Mouse (Mus musculus): Measurements from ENCODE around the gene Nr5a1. TPM values are rescaled to one million over a fixed set of nuclear protein-coding genes. Genes with fewer than 3 reads are reported as not detected.

Gene Nr5a1
- total RNA-seq, 1 experiment, result 0.13 TPM

DNA sequence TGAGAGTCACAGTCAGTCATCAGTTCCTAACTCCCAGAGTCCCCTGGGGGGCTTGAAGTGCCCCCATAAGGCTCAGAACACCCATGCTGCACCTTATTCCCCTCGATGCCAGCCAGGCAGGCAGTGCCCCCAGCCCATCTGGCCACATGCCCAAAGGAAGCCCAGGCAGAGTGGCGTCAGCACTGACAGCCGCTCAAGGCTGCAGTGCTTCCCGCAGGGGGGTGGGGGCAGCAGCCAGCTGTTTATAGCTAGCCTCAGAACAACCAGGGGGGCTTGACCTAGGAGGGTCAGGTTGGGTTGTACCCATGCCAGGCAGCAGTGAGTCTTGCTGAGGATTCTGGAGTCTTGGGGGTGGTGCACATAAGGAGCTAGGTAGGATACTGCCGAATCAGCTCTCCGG lies 7.7 kb downstream of the Nr5a1 start:
- in situ Hi-C loops (cut with MboI; ENCODE audit: low sequenced_read_pairs in 2 of 2, unreplicated experiment in 2 of 2), result no loop called here
- no peak overlapping the region for H3K4me3 ChIP-seq (ENCODE audit: insufficient read depth in 1 of 2, low read depth in 1 of 2, low read length in 2 of 2, poor library complexity in 1 of 2, severe bottlenecking in 1 of 2)
- TF ChIP-seq HCFC1 (IDR thresholded peaks at IDR 0.05; ENCODE audit: borderline replicate concordance, insufficient read depth, low read length), result no peak
- no peak for TF ChIP-seq CHD2 (IDR thresholded peaks at IDR 0.05; ENCODE audit: low read depth, low read length)
- TF ChIP-seq ZNF384 (IDR thresholded peaks at IDR 0.05; ENCODE audit: low read depth, low read length), result no peak
- no peak for TF ChIP-seq ZC3H11A (IDR thresholded peaks at IDR 0.05; ENCODE audit: borderline replicate concordance, low read depth, low read length)
- TF ChIP-seq MAFK (IDR thresholded peaks at IDR 0.05; ENCODE audit: insufficient read depth, low read depth, low read length), result no peak

GRCm38 (mm10) chr2:38705036-38705435 lies 9.3 kb downstream of the Nr5a1 start:
- Histone ChIP-seq H3K27ac (ENCODE audit: insufficient read depth, low read depth, low read length, poor library complexity, severe bottlenecking) (no peak overlapping the region), H3K9me3 (ENCODE audit: control insufficient read depth, insufficient read depth, low read depth, low read length) (no peaks in the 10 kb centered on the region), H3K4me3 (ENCODE audit: insufficient read depth in 1 of 2, low read depth in 1 of 2, low read length in 2 of 2, poor library complexity in 1 of 2, severe bottlenecking in 1 of 2) (no peak overlapping the region), H3K4me1 (ENCODE audit: control insufficient read depth in 2 of 2, insufficient read depth in 2 of 2, low read length in 2 of 2, poor library complexity in 1 of 2) (peaks cover 0 to 3% of the 10 kb centered on the region in 2 experiments; a peak in 1 of 4 replicates), H3K36me3 (ENCODE audit: control insufficient read depth, insufficient read depth, low read length, poor library complexity, severe bottlenecking) (no peaks in the 10 kb centered on the region), H3K9ac (ENCODE audit: insufficient read depth, low read depth, low read length, poor library complexity, severe bottlenecking) (no peak overlapping the region)
- in situ Hi-C loops (cut with MboI; ENCODE audit: low sequenced_read_pairs in 2 of 2, unreplicated experiment in 2 of 2), result no loop called here
- no peak for DNase-seq (ENCODE audit: low read depth, low spot score)
- TF ChIP-seq CHD2 (IDR thresholded peaks at IDR 0.05; ENCODE audit: low read depth, low read length), result no peak
- TF ChIP-seq ZNF384 (IDR thresholded peaks at IDR 0.05; ENCODE audit: low read depth, low read length), result no peak
- TF ChIP-seq ZC3H11A (IDR thresholded peaks at IDR 0.05; ENCODE audit: borderline replicate concordance, low read depth, low read length), result no peak
- no peak for TF ChIP-seq HCFC1 (IDR thresholded peaks at IDR 0.05; ENCODE audit: borderline replicate concordance, insufficient read depth, low read length)
- TF ChIP-seq MAFK (IDR thresholded peaks at IDR 0.05; ENCODE audit: insufficient read depth, low read depth, low read length), result no peak

More for the DNA sequence above, 7.7 kb downstream of the Nr5a1 start:
- no peaks in the 10 kb centered on the region for H3K36me3 ChIP-seq (ENCODE audit: control insufficient read depth, insufficient read depth, low read length, poor library complexity, severe bottlenecking)
- no peak for DNase-seq (ENCODE audit: low read depth, low spot score)
- H3K9me3 ChIP-seq (ENCODE audit: control insufficient read depth, insufficient read depth, low read depth, low read length), result no peaks in the 10 kb centered on the region
- H3K4me1 ChIP-seq (ENCODE audit: control insufficient read depth in 2 of 2, insufficient read depth in 2 of 2, low read length in 2 of 2, poor library complexity in 1 of 2), result peaks cover 0 to 5% of the 10 kb centered on the region in 2 experiments; a peak in 1 of 4 replicates
- no peak overlapping the region for H3K9ac ChIP-seq (ENCODE audit: insufficient read depth, low read depth, low read length, poor library complexity, severe bottlenecking)
- no peak overlapping the region for H3K27ac ChIP-seq (ENCODE audit: insufficient read depth, low read depth, low read length, poor library complexity, severe bottlenecking)

DNA sequence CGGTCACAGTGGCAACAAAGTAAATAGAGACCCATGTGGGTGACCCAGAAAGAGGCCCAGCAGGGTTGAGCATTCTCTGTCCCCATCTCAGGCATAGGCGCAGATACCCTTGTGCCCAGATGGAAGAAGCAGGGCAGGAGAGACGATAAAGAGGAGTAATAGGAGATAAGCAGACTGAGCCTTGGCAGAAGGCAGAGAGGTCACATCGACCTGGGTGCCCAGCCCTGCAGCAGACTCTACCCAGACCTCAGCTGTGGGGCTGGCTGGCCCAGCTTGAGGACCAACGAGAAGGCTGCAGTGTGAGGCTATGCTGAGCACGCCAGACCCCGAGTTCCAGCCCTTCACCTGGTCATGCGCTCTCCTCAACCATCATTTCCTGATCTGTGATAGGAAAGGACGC lies 10.0 kb downstream of the Nr5a1 start:
- no peak overlapping the region for H3K4me3 ChIP-seq (ENCODE audit: insufficient read depth in 1 of 2, low read depth in 1 of 2, low read length in 2 of 2, poor library complexity in 1 of 2, severe bottlenecking in 1 of 2)
- no peak for DNase-seq (ENCODE audit: low read depth, low spot score)
- in situ Hi-C loops (cut with MboI; ENCODE audit: low sequenced_read_pairs in 2 of 2, unreplicated experiment in 2 of 2), result no loop called here
- no peaks in the 10 kb centered on the region for H3K36me3 ChIP-seq (ENCODE audit: control insufficient read depth, insufficient read depth, low read length, poor library complexity, severe bottlenecking)
- peaks cover 0 to 3% of the 10 kb centered on the region in 2 experiments; a peak in 1 of 4 replicates for H3K4me1 ChIP-seq (ENCODE audit: control insufficient read depth in 2 of 2, insufficient read depth in 2 of 2, low read length in 2 of 2, poor library complexity in 1 of 2)
- no peaks in the 10 kb centered on the region for H3K9me3 ChIP-seq (ENCODE audit: control insufficient read depth, insufficient read depth, low read depth, low read length)
- no peak overlapping the region for H3K9ac ChIP-seq (ENCODE audit: insufficient read depth, low read depth, low read length, poor library complexity, severe bottlenecking)
- TF ChIP-seq CHD2 (IDR thresholded peaks at IDR 0.05; ENCODE audit: low read depth, low read length) (no peak), HCFC1 (IDR thresholded peaks at IDR 0.05; ENCODE audit: borderline replicate concordance, insufficient read depth, low read length) (no peak), MAFK (IDR thresholded peaks at IDR 0.05; ENCODE audit: insufficient read depth, low read depth, low read length) (no peak), ZC3H11A (IDR thresholded peaks at IDR 0.05; ENCODE audit: borderline replicate concordance, low read depth, low read length) (no peak), ZNF384 (IDR thresholded peaks at IDR 0.05; ENCODE audit: low read depth, low read length) (no peak)
- H3K27ac ChIP-seq (ENCODE audit: insufficient read depth, low read depth, low read length, poor library complexity, severe bottlenecking), result no peak overlapping the region

- TF ChIP-seq ZC3H11A (IDR thresholded peaks at IDR 0.05; ENCODE audit: borderline replicate concordance, low read depth, low read length), result no peak
- TF ChIP-seq CHD2 (IDR thresholded peaks at IDR 0.05; ENCODE audit: low read depth, low read length), result no peak
- no peak for TF ChIP-seq HCFC1 (IDR thresholded peaks at IDR 0.05; ENCODE audit: borderline replicate concordance, insufficient read depth, low read length)
- TF ChIP-seq MAFK (IDR thresholded peaks at IDR 0.05; ENCODE audit: insufficient read depth, low read depth, low read length), result no peak
- no peak for TF ChIP-seq ZNF384 (IDR thresholded peaks at IDR 0.05; ENCODE audit: low read depth, low read length)
- Histone ChIP-seq H3K9ac (ENCODE audit: insufficient read depth, low read depth, low read length, poor library complexity, severe bottlenecking) (no peak overlapping the region), H3K4me1 (ENCODE audit: control insufficient read depth in 2 of 2, insufficient read depth in 2 of 2, low read length in 2 of 2, poor library complexity in 1 of 2) (peaks cover 0 to 12% of the 10 kb centered on the region in 2 experiments; a peak in 2 of 4 replicates), H3K36me3 (ENCODE audit: control insufficient read depth, insufficient read depth, low read length, poor library complexity, severe bottlenecking) (no peaks in the 10 kb centered on the region), H3K4me3 (ENCODE audit: insufficient read depth in 1 of 2, low read depth in 1 of 2, low read length in 2 of 2, poor library complexity in 1 of 2, severe bottlenecking in 1 of 2) (no peak overlapping the region), H3K27ac (ENCODE audit: insufficient read depth, low read depth, low read length, poor library complexity, severe bottlenecking) (no peak overlapping the region), H3K9me3 (ENCODE audit: control insufficient read depth, insufficient read depth, low read depth, low read length) (no peaks in the 10 kb centered on the region)
- DNase-seq (ENCODE audit: low read depth, low spot score), result no peak
- in situ Hi-C loops (cut with MboI; ENCODE audit: low sequenced_read_pairs in 2 of 2, unreplicated experiment in 2 of 2), result no loop called here
These were observed 14.2 kb downstream of the Nr5a1 start for GRCm38 (mm10) chr2:38700177-38700576.

DNA sequence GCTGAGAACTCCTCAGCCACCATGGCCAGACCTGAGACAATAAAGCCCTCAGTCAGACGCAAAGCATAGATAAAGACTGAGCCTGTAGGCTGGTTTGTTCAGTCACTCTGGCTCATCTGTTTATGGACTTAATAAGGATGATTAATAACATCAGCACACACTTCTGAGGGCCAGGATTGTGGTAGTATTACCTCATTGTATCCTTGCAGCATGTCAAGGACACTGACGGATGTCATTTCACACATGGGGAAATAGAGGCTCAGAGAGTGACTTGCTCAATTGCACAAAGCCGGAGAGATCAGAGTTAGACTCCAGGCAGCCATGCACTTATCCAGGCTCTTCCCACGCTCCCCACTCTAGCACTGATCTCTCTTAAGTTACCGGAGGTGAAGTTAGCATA lies 15.7 kb downstream of the Nr5a1 start:
- H3K9me3 ChIP-seq (ENCODE audit: control insufficient read depth, insufficient read depth, low read depth, low read length), result no peaks in the 10 kb centered on the region
- in situ Hi-C loops (cut with MboI; ENCODE audit: low sequenced_read_pairs in 2 of 2, unreplicated experiment in 2 of 2), result no loop called here
- H3K4me3 ChIP-seq (ENCODE audit: insufficient read depth in 1 of 2, low read depth in 1 of 2, low read length in 2 of 2, poor library complexity in 1 of 2, severe bottlenecking in 1 of 2), result no peak overlapping the region
- peaks cover 0 to 13% of the 10 kb centered on the region in 2 experiments; a peak in 2 of 4 replicates for H3K4me1 ChIP-seq (ENCODE audit: control insufficient read depth in 2 of 2, insufficient read depth in 2 of 2, low read length in 2 of 2, poor library complexity in 1 of 2)
- no peak overlapping the region for H3K9ac ChIP-seq (ENCODE audit: insufficient read depth, low read depth, low read length, poor library complexity, severe bottlenecking)
- no peaks in the 10 kb centered on the region for H3K36me3 ChIP-seq (ENCODE audit: control insufficient read depth, insufficient read depth, low read length, poor library complexity, severe bottlenecking)
- TF ChIP-seq ZC3H11A (IDR thresholded peaks at IDR 0.05; ENCODE audit: borderline replicate concordance, low read depth, low read length) (no peak), ZNF384 (IDR thresholded peaks at IDR 0.05; ENCODE audit: low read depth, low read length) (no peak), CHD2 (IDR thresholded peaks at IDR 0.05; ENCODE audit: low read depth, low read length) (no peak), HCFC1 (IDR thresholded peaks at IDR 0.05; ENCODE audit: borderline replicate concordance, insufficient read depth, low read length) (no peak), MAFK (IDR thresholded peaks at IDR 0.05; ENCODE audit: insufficient read depth, low read depth, low read length) (no peak)
- H3K27ac ChIP-seq (ENCODE audit: insufficient read depth, low read depth, low read length, poor library complexity, severe bottlenecking), result no peak overlapping the region
- DNase-seq (ENCODE audit: low read depth, low spot score), result no peak
